Mouse (Mus musculus) activated CD4-positive, CD25-positive, alpha-beta regulatory T cell, adult 4 months (primary cell): ENCODE data around the gene Fxyd5. TPM values are rescaled to one million over a fixed set of nuclear protein-coding genes. Genes with fewer than 3 reads are reported as not detected.

Source experiments
- ATAC-seq: one replicate; pipeline ENCODE4 v1.8.0; 2017
- polyA plus RNA-seq, 2 experiments: library from polyadenylated mRNA; unstranded; fragments of 100-300 nt; shearing (Covaris generic); gene quantifications; one replicate each; pipeline ENCODE4 v1.2.1; 2017

The Fxyd5 gene
- polyA plus RNA-seq, 2 experiments from 2014 or later: 2,132 to 2,220 TPM

- ATAC-seq: no peak
Observed at GRCm38 (mm10) chr7:31060621-31061010, 18.3 kb upstream of the Fxyd5 start.

- no peak for ATAC-seq
Observed at GRCm38 (mm10) chr7:31059919-31060620, 17.8 kb upstream of the Fxyd5 start.

- peak; percentile 54 for ATAC-seq
Observed at GRCm38 (mm10) chr7:31059108-31059507, 16.8 kb upstream of the Fxyd5 start, which contains the start of gene Lgi4. TSS of gene Lgi4 (plus strand) at chr7:31059342.

GRCm38 (mm10) chr7:31058211-31058610, 15.9 kb upstream of the Fxyd5 start:
- no peak for ATAC-seq

- no peak for ATAC-seq
Observed at GRCm38 (mm10) chr7:31057730-31058129, 15.4 kb upstream of the Fxyd5 start.

GRCm38 (mm10) chr7:31057071-31057470, 14.8 kb upstream of the Fxyd5 start, which contains the start of gene Fxyd1:
TSS of gene Fxyd1 (minus strand) at chr7:31057199.
- no peak for ATAC-seq

- ATAC-seq: no peak
Observed at GRCm38 (mm10) chr7:31056448-31056847, 14.2 kb upstream of the Fxyd5 start.

- ATAC-seq: no peak
Observed at GRCm38 (mm10) chr7:31055883-31056282, 13.6 kb upstream of the Fxyd5 start.

- ATAC-seq: no peak
Observed at GRCm38 (mm10) chr7:31055354-31055824, 13.1 kb upstream of the Fxyd5 start.

GRCm38 (mm10) chr7:31054661-31055320, 12.5 kb upstream of the Fxyd5 start:
- no peak for ATAC-seq

- no peak for ATAC-seq
Observed at GRCm38 (mm10) chr7:31053882-31054447, 11.7 kb upstream of the Fxyd5 start.

GRCm38 (mm10) chr7:31052636-31053434, 10.6 kb upstream of the Fxyd5 start:
- ATAC-seq: no peak

- no peak for ATAC-seq
Observed at GRCm38 (mm10) chr7:31052251-31052635, 10.0 kb upstream of the Fxyd5 start.

GRCm38 (mm10) chr7:31051321-31052021, 9.2 kb upstream of the Fxyd5 start, which contains the start of gene Fxyd7:
TSS of gene Fxyd7 (minus strand) at chr7:31051467.
- no peak for ATAC-seq

- no peak for ATAC-seq
Observed at GRCm38 (mm10) chr7:31050921-31051320, 8.6 kb upstream of the Fxyd5 start.

- no peak for ATAC-seq
Observed at GRCm38 (mm10) chr7:31050487-31050886, 8.2 kb upstream of the Fxyd5 start.

GRCm38 (mm10) chr7:31049846-31050281, 7.6 kb upstream of the Fxyd5 start:
- ATAC-seq: no peak

- no peak for ATAC-seq
Observed at GRCm38 (mm10) chr7:31049135-31049845, 7.0 kb upstream of the Fxyd5 start.

- ATAC-seq: peak; percentile 83
Observed at GRCm38 (mm10) chr7:31041662-31042315, 492 bp downstream of the Fxyd5 start.

- no peak for ATAC-seq
Observed at GRCm38 (mm10) chr7:31041023-31041407, 1.3 kb downstream of the Fxyd5 start.
